Mouse (Mus musculus): ENCODE results near the gene Uox.

DNA sequence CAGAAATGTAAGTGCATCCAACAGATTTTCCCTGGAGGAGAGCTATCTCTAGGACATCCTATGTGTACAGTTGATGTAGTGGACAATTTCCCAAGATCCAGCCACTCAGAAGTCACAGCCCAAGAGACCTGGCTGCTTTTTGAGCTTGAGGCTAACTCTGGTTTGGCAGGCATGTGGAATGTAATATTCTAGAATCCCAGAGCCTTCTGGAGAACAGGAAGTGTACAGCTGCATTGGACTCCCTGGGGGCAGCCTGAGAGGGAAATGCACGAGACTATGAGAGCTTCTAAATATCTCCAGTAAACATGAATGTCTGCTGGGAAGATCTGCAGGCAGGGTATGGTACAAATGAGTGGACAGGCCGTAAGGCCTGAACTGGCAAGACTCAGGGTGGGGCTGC is 100.9 kb downstream of the Uox start:
- TF ChIP-seq CTCF (IDR thresholded peaks at IDR 0.05; ENCODE audit: control insufficient read depth, insufficient read depth, insufficient replicate concordance, low read depth, low read length) (no peak), POLR2A (IDR thresholded peaks at IDR 0.05; ENCODE audit: control insufficient read depth, low read depth, low read length) (no peak)
